Mouse (Mus musculus) neural tube, embryonic 14.5 days (tissue): Measurements from ENCODE around the gene Atpif1. TPM values are rescaled to one million over a fixed set of nuclear protein-coding genes. Genes with fewer than 3 reads are reported as not detected.

Experiments used
- ATAC-seq: fragments of 200-750 bp; cut with Nextera tagmentation; 2 replicates; pipeline ENCODE4 v1.8.0; 2017; ENCODE audit warnings: low read depth, mild to moderate bottlenecking, moderate TSS enrichment, moderate library complexity
- H3K27ac ChIP-seq: fragments of 300-500 bp; sonication (generic); 2 replicates; pipeline ENCODE4 v1.5.1; 2014; ENCODE audit warnings: low read depth, mild to moderate bottlenecking, control low read depth, low read length, moderate library complexity, mixed read lengths
- H3K27me3 ChIP-seq: fragments of 300-500 bp; sonication (generic); 2 replicates; pipeline ENCODE4 v1.6.1; 2014; ENCODE audit warnings: low read length; ENCODE audit not compliant: control insufficient read depth, insufficient read depth
- H3K36me3 ChIP-seq: fragments of 300-500 bp; sonication (generic); 2 replicates; pipeline ENCODE4 v1.6.1; 2014; ENCODE audit warnings: low read length, mixed read lengths; ENCODE audit not compliant: control insufficient read depth, insufficient read depth
- H3K4me1 ChIP-seq: fragments of 300-500 bp; sonication (generic); 2 replicates; pipeline ENCODE4 v1.6.1; 2014; ENCODE audit warnings: low read length; ENCODE audit not compliant: control insufficient read depth, insufficient read depth
- H3K4me2 ChIP-seq: fragments of 300-500 bp; sonication (generic); 2 replicates; pipeline ENCODE4 v1.6.1; 2014; ENCODE audit warnings: mild to moderate bottlenecking, low read depth, low read length, control low read depth
- H3K4me3 ChIP-seq: fragments of 300-500 bp; sonication (generic); 2 replicates; pipeline ENCODE4 v1.5.1; 2014; ENCODE audit warnings: low read depth, low read length, control low read depth, mixed read lengths
- H3K9ac ChIP-seq: fragments of 300-500 bp; sonication (generic); replicated peaks from 2 replicates; pipeline ENCODE4 v1.6.1; 2014; ENCODE audit warnings: low read depth, mild to moderate bottlenecking, control low read depth, low read length, mixed read lengths
- H3K9me3 ChIP-seq: fragments of 300-500 bp; sonication (generic); 2 replicates; pipeline ENCODE4 v1.6.1; 2016; ENCODE audit warnings: low read length; ENCODE audit not compliant: control insufficient read depth
- whole genome bisulfite sequencing: fragments of 180-500 bp; shearing (Covaris S2); extraction: QIAGEN DNeasy Blood & Tissue Kit; methylation state at CpG from one replicate; pipeline ENCODE4 v1.1.7; 2014; 5-methylcytosine and 5-hydroxymethylcytosine counted together
- polyA plus RNA-seq: library from polyadenylated mRNA; unstranded; fragments of >200 nt; fragmentation: Nextera tagmentation; extraction: Ambion mirVana; gene quantifications from 2 replicates; pipeline ENCODE4 v1.2.1, GENCODE M21; 2014

Atpif1 gene
- polyA plus RNA-seq, 1 experiment from 2014 or later, result 1,728 TPM

DNA sequence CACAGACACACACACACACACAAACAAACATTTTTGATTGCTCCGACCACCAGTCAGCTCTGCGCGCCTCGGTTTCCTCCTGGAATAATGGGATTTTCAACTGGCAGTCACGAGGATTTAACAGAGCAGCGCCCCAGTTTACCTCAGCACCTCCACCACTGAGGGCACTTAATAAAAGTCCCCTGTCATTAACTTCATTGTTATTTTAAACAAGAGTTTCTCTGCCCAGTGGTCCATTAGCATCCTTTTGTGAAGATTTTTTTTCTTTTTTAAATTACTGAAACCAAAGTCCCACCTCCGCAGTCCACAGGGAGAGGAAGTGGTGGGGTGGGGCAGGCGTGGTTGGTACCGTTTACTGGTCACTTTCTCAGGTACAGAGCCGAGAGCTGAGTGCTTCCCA is 27.7 kb downstream of the Atpif1 start:
- WGBS, result 22% methylated on average over 10 of the region's 10 CpGs
- no peak overlapping the region for H3K9ac ChIP-seq
- ATAC-seq, result no peak
- H3K9me3 ChIP-seq, result no peaks in the 10 kb centered on the region
- H3K4me1 ChIP-seq, result 0 out of 2 replicates have a peak, but pooled peaks cover 4% of the 10 kb centered on the region
- no peak overlapping the region for H3K4me3 ChIP-seq
- no peaks in the 10 kb centered on the region for H3K36me3 ChIP-seq
- H3K27ac ChIP-seq, result no peak overlapping the region
- no peak overlapping the region for H3K4me2 ChIP-seq
- no peaks in the 10 kb centered on the region for H3K27me3 ChIP-seq

GRCm38 (mm10) chr4:132505034-132505738 is 28.3 kb downstream of the Atpif1 start:
- Histone ChIP-seq H3K4me2 (no peak overlapping the region), H3K9me3 (no peaks in the 10 kb centered on the region), H3K4me1 (0 out of 2 replicates have a peak, but pooled peaks cover 4% of the 10 kb centered on the region), H3K27ac (no peak overlapping the region), H3K36me3 (no peaks in the 10 kb centered on the region), H3K4me3 (no peak overlapping the region), H3K27me3 (no peaks in the 10 kb centered on the region), H3K9ac (no peak overlapping the region)
- no peak for ATAC-seq
- 57% methylated on average over 6 of the region's 6 CpGs for WGBS

DNA sequence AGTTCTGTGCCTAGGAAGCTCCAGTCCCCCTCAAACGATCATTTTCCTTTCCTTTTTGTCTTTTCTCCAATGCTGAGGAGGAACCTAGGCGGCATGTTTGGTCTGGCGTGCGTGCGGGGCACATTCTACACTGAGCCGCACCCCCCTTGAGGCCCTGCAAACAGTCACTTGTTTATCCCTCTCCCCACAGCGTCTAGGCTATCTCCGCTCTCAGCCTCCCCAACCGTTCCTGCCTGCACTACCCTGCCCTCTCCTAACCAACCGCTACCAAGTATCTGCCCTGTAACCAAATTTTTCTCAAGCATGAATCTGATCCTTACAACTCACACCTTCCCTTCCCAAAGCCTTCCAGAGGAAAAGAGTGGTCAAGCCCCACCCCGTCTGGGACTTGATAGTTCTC is 30.1 kb downstream of the Atpif1 start:
- no peaks in the 10 kb centered on the region for H3K9me3 ChIP-seq
- 84% methylated on average over 11 of the region's 11 CpGs for WGBS
- no peaks in the 10 kb centered on the region for H3K27me3 ChIP-seq
- no peak overlapping the region for H3K4me2 ChIP-seq
- no peaks in the 10 kb centered on the region for H3K36me3 ChIP-seq
- no peaks in the 10 kb centered on the region for H3K4me1 ChIP-seq
- no peak for ATAC-seq
- no peak overlapping the region for H3K9ac ChIP-seq
- H3K27ac ChIP-seq, result no peak overlapping the region
- H3K4me3 ChIP-seq, result no peak overlapping the region

DNA sequence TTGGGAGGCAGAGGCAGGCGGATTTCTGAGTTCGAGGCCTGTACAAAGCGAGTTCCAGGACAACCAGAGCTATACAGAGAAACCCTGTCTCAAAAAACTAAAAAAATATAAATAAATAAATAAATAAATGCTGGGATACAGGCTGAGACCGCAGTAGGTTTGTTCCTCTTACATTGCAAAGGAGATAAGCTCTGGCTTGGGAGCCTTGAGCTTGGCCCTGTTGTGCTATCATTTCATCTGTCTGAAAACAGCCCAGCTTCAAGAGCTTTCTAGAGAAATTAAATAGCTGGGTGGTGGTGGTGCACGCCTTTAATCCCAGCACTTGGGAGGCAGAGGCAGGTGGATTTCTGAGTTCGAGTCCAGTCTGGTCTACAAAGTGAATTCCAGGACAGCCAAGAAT is 31.8 kb downstream of the Atpif1 start:
- no peak for ATAC-seq
- H3K27me3 ChIP-seq, result no peaks in the 10 kb centered on the region
- H3K4me1 ChIP-seq, result no peaks in the 10 kb centered on the region
- no peak overlapping the region for H3K27ac ChIP-seq
- H3K4me2 ChIP-seq, result no peak overlapping the region
- no peak overlapping the region for H3K4me3 ChIP-seq
- 0 out of 2 replicates have a peak, but pooled peaks cover 6% of the 10 kb centered on the region for H3K36me3 ChIP-seq
- H3K9ac ChIP-seq, result no peak overlapping the region
- no peaks in the 10 kb centered on the region for H3K9me3 ChIP-seq
- 97% methylated on average over 6 of the region's 6 CpGs for WGBS

GRCm38 (mm10) chr4:132494271-132494918 is 39.1 kb downstream of the Atpif1 start:
- no peak overlapping the region for H3K9ac ChIP-seq
- no peak overlapping the region for H3K27ac ChIP-seq
- 92% methylated on average over 20 of the region's 20 CpGs for WGBS
- no peaks in the 10 kb centered on the region for H3K9me3 ChIP-seq
- H3K4me3 ChIP-seq, result no peak overlapping the region
- H3K27me3 ChIP-seq, result no peaks in the 10 kb centered on the region
- H3K4me1 ChIP-seq, result no peaks in the 10 kb centered on the region
- H3K4me2 ChIP-seq, result no peak overlapping the region
- 0 out of 2 replicates have a peak, but pooled peaks cover 6% of the 10 kb centered on the region for H3K36me3 ChIP-seq
- no peak for ATAC-seq

DNA sequence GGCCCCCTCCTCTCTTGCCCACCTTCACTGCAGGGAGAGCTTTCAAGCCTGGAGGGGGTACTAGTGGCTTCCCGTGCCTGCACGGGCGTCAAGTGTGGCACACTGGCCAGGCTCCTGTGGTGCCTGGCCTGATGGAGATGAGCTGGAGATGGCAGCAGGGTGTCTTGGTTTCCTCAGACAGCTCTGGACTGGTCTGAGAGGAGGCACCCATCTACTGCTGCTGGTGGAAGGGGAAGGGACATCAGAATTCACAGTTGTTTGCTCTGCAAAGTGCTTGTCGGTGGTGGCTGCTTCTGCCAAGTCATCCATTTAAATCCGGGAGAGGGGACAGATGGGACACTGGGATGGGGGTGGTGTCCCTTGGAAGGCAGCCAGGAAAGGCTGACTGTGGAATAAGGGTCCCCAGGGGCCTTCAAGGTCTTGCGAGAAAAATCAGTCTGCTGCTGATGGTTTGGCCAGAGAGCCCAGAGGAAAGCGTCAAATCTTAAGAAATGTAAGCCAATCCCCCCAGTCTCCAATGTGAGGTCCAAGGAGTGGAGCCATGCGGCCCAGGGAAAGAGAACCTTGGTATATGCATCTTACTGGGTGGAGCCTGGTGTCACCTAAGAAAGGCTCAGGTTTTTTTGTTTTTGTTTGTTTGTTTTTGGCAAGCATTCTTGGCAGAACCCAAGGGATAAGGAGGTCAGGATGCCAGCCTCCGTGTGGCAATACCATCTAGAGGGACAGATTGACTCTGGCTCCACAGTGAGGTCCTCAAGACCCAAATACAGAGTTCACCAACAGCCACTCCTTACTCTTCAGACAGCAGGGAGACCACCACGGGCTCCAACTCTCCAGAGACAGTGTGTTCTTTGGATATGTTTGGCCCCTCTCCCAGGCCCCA is 41.0 kb downstream of the Atpif1 start:
- Histone ChIP-seq H3K27ac (no peak overlapping the region), H3K36me3 (0 out of 2 replicates have a peak, but pooled peaks cover 3% of the 10 kb centered on the region), H3K9ac (no peak overlapping the region), H3K9me3 (no peaks in the 10 kb centered on the region), H3K4me2 (no peak overlapping the region), H3K4me3 (no peak overlapping the region), H3K4me1 (no peaks in the 10 kb centered on the region), H3K27me3 (no peaks in the 10 kb centered on the region)
- 54% methylated on average over 10 of the region's 10 CpGs for WGBS
- no peak for ATAC-seq

DNA sequence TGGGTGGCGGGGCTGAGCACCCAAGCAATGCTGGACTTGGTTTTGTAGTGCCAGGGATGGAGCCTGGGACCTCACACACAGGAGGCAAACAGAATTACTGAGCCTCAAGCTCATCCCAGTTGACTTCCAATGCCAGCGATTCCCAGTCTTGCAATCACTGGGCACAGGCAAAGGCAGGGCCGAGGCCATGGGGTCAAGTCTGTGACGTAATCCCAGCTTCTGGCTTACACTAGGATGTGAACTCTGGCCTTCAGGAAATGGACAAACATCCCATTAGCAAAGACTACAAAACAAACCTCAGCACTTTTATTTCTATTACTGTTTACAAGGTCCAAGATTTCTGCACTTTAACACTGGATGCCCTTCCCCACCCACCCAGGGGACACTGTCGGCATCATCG is 41.7 kb downstream of the Atpif1 start:
- Histone ChIP-seq H3K4me1 (no peaks in the 10 kb centered on the region), H3K36me3 (no peaks in the 10 kb centered on the region), H3K4me3 (no peak overlapping the region), H3K9me3 (no peaks in the 10 kb centered on the region), H3K27me3 (no peaks in the 10 kb centered on the region), H3K4me2 (no peak overlapping the region), H3K27ac (no peak overlapping the region), H3K9ac (no peak overlapping the region)
- no peak for ATAC-seq
- 76% methylated on average over 6 of the region's 6 CpGs for WGBS

DNA sequence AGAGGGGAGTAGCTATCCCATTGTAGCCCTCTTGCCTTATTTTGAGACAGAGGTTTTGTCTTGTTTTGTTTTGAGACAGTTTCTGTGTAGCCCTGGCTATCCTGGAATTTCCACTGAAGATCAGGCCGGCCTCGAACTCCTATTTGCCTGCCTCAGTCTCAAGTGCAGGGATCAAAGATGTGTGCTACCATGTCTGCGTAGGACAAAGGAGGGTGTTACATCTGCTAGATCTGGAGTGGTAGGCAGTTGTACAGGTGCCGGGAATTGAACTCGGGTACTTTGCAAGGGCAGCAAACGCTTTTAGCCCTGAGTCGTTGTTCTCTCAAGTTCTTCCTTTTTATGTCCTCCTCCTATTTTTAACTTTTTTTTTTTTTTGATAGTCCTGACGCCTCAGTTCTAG is 42.4 kb downstream of the Atpif1 start:
- ATAC-seq, result no peak
- H3K4me1 ChIP-seq, result no peaks in the 10 kb centered on the region
- H3K27ac ChIP-seq, result no peak overlapping the region
- H3K4me2 ChIP-seq, result no peak overlapping the region
- 91% methylated on average over 8 of the region's 8 CpGs for WGBS
- no peaks in the 10 kb centered on the region for H3K9me3 ChIP-seq
- H3K4me3 ChIP-seq, result no peak overlapping the region
- no peaks in the 10 kb centered on the region for H3K36me3 ChIP-seq
- H3K9ac ChIP-seq, result no peak overlapping the region
- no peaks in the 10 kb centered on the region for H3K27me3 ChIP-seq
